Mouse (Mus musculus) heart, embryonic 14.5 days (tissue): ENCODE measurements around the gene Ap1s1. TPM values are rescaled to one million over a fixed set of nuclear protein-coding genes. Genes with fewer than 3 reads are reported as not detected.

Source experiments
- ATAC-seq: fragments of 200-750 bp; cut with Nextera tagmentation; 2 replicates; pipeline ENCODE4 v1.8.0; 2017; ENCODE audit warnings: low read depth, moderate TSS enrichment; ENCODE audit not compliant: insufficient number of reproducible peaks, insufficient read depth, low FRiP score
- H3K27ac ChIP-seq, 2 experiments: fragments of 200-500 bp in 1 of 2; fragments of 300-500 bp in 1 of 2; sonication (generic) in 1 of 2; replicated peaks in 1 of 2; 2 replicates each; pipeline ENCODE4 v1.5.1; 2012 to 2014; ENCODE audit warnings: low read depth in 2 of 2, low read length in 2 of 2, control low read depth in 1 of 2, mild to moderate bottlenecking in 1 of 2, mixed read lengths in 1 of 2; ENCODE audit not compliant: control insufficient read depth in 1 of 2, insufficient read depth in 1 of 2
- H3K27me3 ChIP-seq: fragments of 300-500 bp; sonication (generic); 2 replicates; pipeline ENCODE4 v1.6.1; 2014; ENCODE audit warnings: mild to moderate bottlenecking, low read length, control low read depth; ENCODE audit not compliant: control insufficient read depth, insufficient read depth
- H3K36me3 ChIP-seq: fragments of 300-500 bp; sonication (generic); 2 replicates; pipeline ENCODE4 v1.6.1; 2014; ENCODE audit warnings: mild to moderate bottlenecking, control low read depth, low read length, mixed read lengths; ENCODE audit not compliant: control insufficient read depth, insufficient read depth
- H3K4me1 ChIP-seq, 2 experiments: fragments of 200-500 bp in 1 of 2; fragments of 300-500 bp in 1 of 2; sonication (generic) in 1 of 2; 2 replicates each; pipeline ENCODE4 v1.6.1; 2012 to 2014; ENCODE audit warnings: low read length in 2 of 2, control low read depth in 1 of 2, mixed read lengths in 1 of 2; ENCODE audit not compliant: control insufficient read depth in 2 of 2, insufficient read depth in 2 of 2
- H3K4me2 ChIP-seq: fragments of 300-500 bp; sonication (generic); 2 replicates; pipeline ENCODE4 v1.6.1; 2014; ENCODE audit warnings: mild to moderate bottlenecking, low read length
- H3K4me3 ChIP-seq, 2 experiments: fragments of 200-500 bp in 1 of 2; fragments of 300-500 bp in 1 of 2; sonication (generic) in 1 of 2; 2 replicates each; pipeline ENCODE4 v1.5.1; 2012 to 2014; ENCODE audit warnings: low read length in 2 of 2, mild to moderate bottlenecking in 2 of 2, control low read depth in 1 of 2, low read depth in 1 of 2, moderate library complexity in 1 of 2; ENCODE audit not compliant: control insufficient read depth in 1 of 2, insufficient read depth in 1 of 2
- H3K9ac ChIP-seq: fragments of 300-500 bp; sonication (generic); 2 replicates; pipeline ENCODE4 v1.6.1; 2014; ENCODE audit warnings: mild to moderate bottlenecking, low read length
- H3K9me3 ChIP-seq: fragments of 300-500 bp; sonication (generic); 2 replicates; pipeline ENCODE4 v1.6.1; 2016; ENCODE audit warnings: low read length, control low read depth; ENCODE audit not compliant: control insufficient read depth
- WGBS: fragments of 180-500 bp; shearing (Covaris S2); extraction: QIAGEN DNeasy Blood & Tissue Kit; methylation state at CpG from one replicate; pipeline ENCODE4 v1.1.7; 2014; 5-methylcytosine and 5-hydroxymethylcytosine counted together
- polyA plus RNA-seq: library from polyadenylated mRNA; unstranded; fragments of >200 nt; fragmentation: Nextera tagmentation; extraction: Ambion mirVana; gene quantifications from 2 replicates; pipeline ENCODE4 v1.2.1, GENCODE M21; 2014

Ap1s1 gene
- polyA plus RNA-seq, 1 experiment from 2014 or later = 117 TPM

DNA sequence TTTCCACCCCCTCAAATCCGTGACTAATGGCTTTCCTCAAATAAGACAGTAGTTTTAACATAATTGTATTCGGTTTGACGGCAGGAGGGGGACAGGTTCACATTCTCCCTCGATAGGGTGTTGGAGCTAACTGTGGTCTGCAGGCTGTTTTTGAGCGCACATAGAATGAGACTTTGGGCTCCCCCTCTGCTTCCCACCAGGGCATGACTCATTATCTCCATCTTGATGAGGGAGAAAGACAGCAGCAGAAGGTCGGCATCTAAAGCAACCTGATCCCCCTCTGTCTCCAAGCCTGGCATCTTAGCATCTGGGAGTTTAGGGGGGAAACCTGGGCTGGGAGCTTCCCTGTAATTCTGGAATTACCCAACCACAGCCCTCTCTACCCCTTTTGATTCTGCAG, 19.5 kb upstream of the Ap1s1 start:
- no peak for ATAC-seq
- 60% methylated on average over 6 of the region's 6 CpGs for WGBS
- no peak overlapping the region for H3K9ac ChIP-seq
- H3K27me3 ChIP-seq = no peaks in the 10 kb centered on the region
- H3K4me3 ChIP-seq = no peak overlapping the region
- peaks cover 0 to 3% of the 10 kb centered on the region in 2 experiments; a peak in 2 of 4 replicates for H3K4me1 ChIP-seq
- peaks cover 11% of the 10 kb centered on the region for H3K36me3 ChIP-seq
- H3K4me2 ChIP-seq = no peak overlapping the region
- H3K27ac ChIP-seq = no peak overlapping the region
- H3K9me3 ChIP-seq = no peaks in the 10 kb centered on the region

DNA sequence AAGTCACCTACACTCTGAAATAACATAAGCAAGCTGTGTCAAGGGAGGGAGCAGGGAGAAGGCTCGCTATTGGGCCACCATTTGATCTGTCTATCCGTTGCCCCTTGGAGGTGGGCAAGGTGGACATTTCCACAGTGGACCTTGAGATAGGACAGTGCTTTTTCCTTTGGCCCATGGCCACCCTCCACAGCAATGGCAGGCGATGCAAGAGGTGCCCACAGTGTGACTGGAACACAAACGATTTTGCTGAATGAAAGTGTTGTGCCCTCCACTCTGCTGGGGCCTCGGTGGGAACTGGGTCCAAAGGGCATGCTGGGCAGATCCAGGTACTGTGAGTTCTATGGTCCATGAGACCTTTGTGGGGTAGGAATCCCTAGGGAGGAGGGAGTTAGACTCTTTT, 16.7 kb upstream of the Ap1s1 start:
- ATAC-seq = no peak
- no peak overlapping the region for H3K4me3 ChIP-seq
- H3K27me3 ChIP-seq = no peaks in the 10 kb centered on the region
- no peak overlapping the region for H3K9ac ChIP-seq
- WGBS = 91% methylated on average over 5 of the region's 5 CpGs
- H3K4me1 ChIP-seq = peaks cover 0 to 3% of the 10 kb centered on the region in 2 experiments; a peak in 2 of 4 replicates
- H3K9me3 ChIP-seq = no peaks in the 10 kb centered on the region
- no peak overlapping the region for H3K4me2 ChIP-seq
- H3K36me3 ChIP-seq = peaks cover 11% of the 10 kb centered on the region
- no peak overlapping the region for H3K27ac ChIP-seq

DNA sequence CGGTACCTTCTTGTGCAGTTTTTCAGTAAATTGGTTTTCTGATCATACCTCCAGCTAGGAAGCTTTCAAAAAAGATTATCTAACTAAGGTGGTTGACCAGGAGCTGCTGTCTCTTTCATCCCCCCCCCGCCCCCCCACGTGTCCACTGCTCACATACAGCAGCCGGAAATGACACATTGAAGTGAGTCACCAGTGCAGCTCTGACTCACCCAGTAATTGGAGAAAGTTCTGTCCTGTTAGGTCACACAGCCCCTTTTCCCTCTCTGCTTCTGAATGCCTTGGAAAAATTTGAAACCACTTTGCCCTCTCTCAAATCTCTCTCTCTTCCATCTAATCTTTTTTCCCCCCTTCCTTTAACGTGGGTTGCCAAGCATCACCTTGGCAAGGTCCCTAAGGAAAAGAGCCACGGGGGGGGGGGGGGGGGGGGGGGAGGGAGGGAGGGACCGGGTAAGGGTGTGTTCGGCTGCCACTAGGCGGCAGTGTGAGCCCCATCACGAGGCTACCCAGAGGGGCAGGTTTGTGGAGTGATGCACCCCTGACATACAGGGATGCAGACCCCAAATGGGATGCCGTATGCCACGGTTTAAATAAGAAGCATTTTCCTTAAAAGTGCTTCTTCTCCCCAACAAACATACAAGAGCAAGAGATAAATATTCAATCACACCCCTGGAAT, 16.0 kb upstream of the Ap1s1 start:
- Histone ChIP-seq H3K4me3 (no peak overlapping the region), H3K9ac (no peak overlapping the region), H3K9me3 (no peaks in the 10 kb centered on the region), H3K36me3 (peaks cover 7% of the 10 kb centered on the region), H3K4me2 (no peak overlapping the region), H3K27me3 (no peaks in the 10 kb centered on the region), H3K4me1 (peaks cover 0 to 3% of the 10 kb centered on the region in 2 experiments; a peak in 2 of 4 replicates), H3K27ac (no peak overlapping the region)
- ATAC-seq = no peak
- WGBS = 16% methylated on average over 11 of the region's 12 CpGs

DNA sequence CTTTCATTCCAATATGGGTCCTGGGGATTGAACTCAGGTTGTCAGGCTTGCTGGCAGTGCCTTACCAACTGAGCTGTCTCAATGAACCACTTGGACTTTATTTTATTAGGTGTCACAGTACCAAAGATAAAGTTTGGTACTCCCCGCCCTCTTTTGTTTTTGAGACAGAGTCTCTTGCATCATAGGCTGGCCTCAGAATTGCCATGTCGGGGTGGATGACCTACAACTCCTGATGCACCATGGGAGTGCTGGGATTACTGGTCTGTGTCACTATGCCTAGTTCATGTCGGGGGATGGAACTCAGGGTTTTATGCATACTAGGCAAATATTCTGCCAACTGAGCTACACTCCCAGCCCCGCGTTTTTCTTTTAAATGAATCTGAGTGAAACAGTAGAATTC, 8.9 kb upstream of the Ap1s1 start:
- no peak overlapping the region for H3K27ac ChIP-seq
- H3K9me3 ChIP-seq = no peaks in the 10 kb centered on the region
- ATAC-seq = no peak
- WGBS = 79% methylated on average over 5 of the region's 5 CpGs
- no peak overlapping the region for H3K9ac ChIP-seq
- H3K4me2 ChIP-seq = no peak overlapping the region
- no peaks in the 10 kb centered on the region for H3K27me3 ChIP-seq
- H3K4me1 ChIP-seq = no peaks in the 10 kb centered on the region
- no peak overlapping the region for H3K4me3 ChIP-seq
- no peaks in the 10 kb centered on the region for H3K36me3 ChIP-seq

DNA sequence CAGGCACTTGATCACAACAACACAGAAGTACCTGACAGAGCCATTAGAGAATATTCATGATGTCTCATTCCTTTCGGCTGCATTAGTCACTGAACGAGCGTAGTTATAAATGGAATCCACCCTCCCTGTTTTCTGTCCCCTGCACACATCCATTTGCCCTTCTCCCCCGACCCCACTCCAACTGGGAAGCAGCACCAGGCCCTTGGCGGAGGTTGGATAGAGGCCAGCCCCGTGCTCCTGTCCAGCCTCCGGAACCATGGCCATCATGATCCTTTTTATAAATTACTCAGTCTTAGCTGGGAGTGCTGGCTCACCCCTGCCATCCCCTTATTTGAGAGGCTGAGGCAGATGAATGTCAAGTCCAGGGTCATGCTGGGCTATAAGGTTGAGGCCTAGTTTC, 8.4 kb upstream of the Ap1s1 start:
- Histone ChIP-seq H3K4me1 (no peaks in the 10 kb centered on the region), H3K27ac (no peak overlapping the region), H3K9me3 (no peaks in the 10 kb centered on the region), H3K4me3 (no peak overlapping the region), H3K36me3 (no peaks in the 10 kb centered on the region), H3K4me2 (no peak overlapping the region), H3K9ac (no peak overlapping the region), H3K27me3 (no peaks in the 10 kb centered on the region)
- WGBS = 78% methylated on average over 7 of the region's 7 CpGs
- no peak for ATAC-seq

DNA sequence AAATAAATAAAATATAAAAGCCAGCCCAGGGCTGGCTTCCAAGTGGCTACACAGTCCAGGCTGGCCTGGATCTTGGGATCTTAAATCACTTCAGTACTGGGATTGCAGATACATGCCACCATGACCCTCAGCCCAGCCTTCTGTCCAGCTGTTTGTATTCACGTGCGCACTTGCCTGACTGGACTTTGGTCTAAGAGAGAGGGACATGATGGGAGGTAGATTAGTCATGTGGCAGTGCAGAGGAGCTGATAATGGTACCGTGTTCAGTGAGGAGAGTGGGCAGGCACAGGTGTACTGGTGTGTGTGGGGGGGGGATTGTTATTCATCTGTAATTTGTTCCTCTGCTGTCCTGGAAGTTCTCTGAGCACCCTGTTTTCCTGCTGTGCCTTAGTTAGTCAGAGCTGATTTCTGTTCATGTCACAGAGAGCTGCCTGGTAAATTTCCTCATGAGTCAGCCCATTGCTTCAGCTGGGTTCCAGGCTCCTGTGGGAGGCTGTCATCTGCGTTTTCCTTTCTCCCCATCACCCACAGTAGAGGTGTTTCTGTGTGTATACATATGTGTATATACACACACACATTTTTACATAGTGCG, 6.1 kb upstream of the Ap1s1 start:
- H3K9ac ChIP-seq = no peak overlapping the region
- no peak overlapping the region for H3K4me3 ChIP-seq
- H3K4me2 ChIP-seq = no peak overlapping the region
- H3K36me3 ChIP-seq = no peaks in the 10 kb centered on the region
- no peaks in the 10 kb centered on the region for H3K27me3 ChIP-seq
- H3K27ac ChIP-seq = no peak overlapping the region
- no peak for ATAC-seq
- 74% methylated on average over 5 of the region's 5 CpGs for WGBS
- no peaks in the 10 kb centered on the region for H3K4me1 ChIP-seq
- H3K9me3 ChIP-seq = no peaks in the 10 kb centered on the region

DNA sequence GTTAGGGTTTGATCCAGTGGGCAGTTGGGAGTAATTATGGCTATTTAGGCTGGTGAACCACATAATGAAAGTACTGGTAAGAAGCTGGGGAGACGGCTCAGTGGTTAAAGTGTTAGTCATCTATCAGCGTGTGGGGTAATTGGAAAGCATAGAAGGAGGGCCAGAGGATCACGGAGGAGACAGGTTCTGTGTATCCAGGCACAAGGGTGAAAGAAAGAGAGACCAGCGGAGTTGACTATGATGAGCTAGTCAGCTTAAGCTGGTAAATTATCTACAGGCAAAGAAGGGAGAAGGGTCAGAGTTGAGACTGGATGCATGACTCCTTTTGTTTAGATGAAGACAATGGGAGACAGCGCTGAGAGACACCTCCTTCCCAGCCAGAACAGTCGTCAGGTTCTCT, 5.2 kb upstream of the Ap1s1 start:
- no peak for ATAC-seq

DNA sequence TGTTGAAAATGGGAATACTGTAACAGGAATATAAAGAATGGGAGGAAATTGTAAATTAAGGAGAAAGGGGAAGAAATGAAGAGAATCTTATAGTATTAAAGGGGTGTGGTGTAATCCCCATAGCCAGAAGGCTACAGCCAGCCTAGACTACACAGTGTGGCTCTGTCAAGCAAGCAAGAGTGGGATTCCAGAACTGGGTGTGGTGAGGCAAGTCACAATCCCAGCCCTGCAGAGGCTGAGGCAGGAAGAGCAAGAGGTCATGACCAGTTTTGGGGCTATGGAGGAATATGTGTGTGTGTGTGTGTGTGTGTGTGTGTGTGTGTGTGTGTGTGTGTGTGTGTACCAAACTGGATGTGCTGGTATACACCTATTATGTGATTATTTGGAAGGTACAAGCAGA, 1.1 kb upstream of the Ap1s1 start:
- H3K4me1 ChIP-seq = peaks cover 5 to 6% of the 10 kb centered on the region in 2 experiments; a peak in 3 of 4 replicates
- H3K4me3 ChIP-seq = no peak overlapping the region
- no peak for ATAC-seq
- H3K27me3 ChIP-seq = no peaks in the 10 kb centered on the region
- no peak overlapping the region for H3K27ac ChIP-seq
- no peak overlapping the region for H3K4me2 ChIP-seq
- peaks cover 10% of the 10 kb centered on the region for H3K36me3 ChIP-seq
- H3K9ac ChIP-seq = no peak overlapping the region
- no peaks in the 10 kb centered on the region for H3K9me3 ChIP-seq

More for the DNA sequence above, 5.2 kb upstream of the Ap1s1 start:
- no peaks in the 10 kb centered on the region for H3K9me3 ChIP-seq
- H3K36me3 ChIP-seq = no peaks in the 10 kb centered on the region
- no peak overlapping the region for H3K4me2 ChIP-seq
- no peak overlapping the region for H3K27ac ChIP-seq
- 64% methylated on average over 6 of the region's 6 CpGs for WGBS
- no peaks in the 10 kb centered on the region for H3K27me3 ChIP-seq
- no peak overlapping the region for H3K4me3 ChIP-seq
- peaks cover 0 to 4% of the 10 kb centered on the region in 2 experiments; a peak in 1 of 4 replicates for H3K4me1 ChIP-seq
- H3K9ac ChIP-seq = no peak overlapping the region
